Mouse (Mus musculus) heart, adult 2 months (tissue): Measurements from ENCODE around the gene Krt36.

Experiments
- CTCF ChIP-seq: fragments of 200-600 bp; IDR thresholded peaks from 2 replicates; pipeline ENCODE4 v1.8.1; 2022; ENCODE audit warnings: antibody characterized with exemption, mild to moderate bottlenecking, moderate library complexity
- POLR2A ChIP-seq: fragments of 200-500 bp; IDR thresholded peaks from 2 replicates; pipeline ENCODE4 v1.6.1; 2011; ENCODE audit warnings: mild to moderate bottlenecking, low read depth, low read length, control low read depth; ENCODE audit not compliant: insufficient read depth

GRCm38 (mm10) chr11:100145104-100145503, 39.7 kb upstream of the Krt36 start:
- TF ChIP-seq CTCF, result no peak
- TF ChIP-seq POLR2A, result no peak
